Mouse (Mus musculus): ENCODE measurements around the gene M1ap. TPM values are rescaled to one million over a fixed set of nuclear protein-coding genes. Genes with fewer than 3 reads are reported as not detected.

M1ap gene
- polyA plus RNA-seq, 1 experiment from 2014 or later: 0.16 TPM

- H3K9ac ChIP-seq: no peak overlapping the region
- 70% methylated on average over 5 of the region's 5 CpGs for WGBS
- H3K27me3 ChIP-seq (ENCODE audit: control insufficient read depth, insufficient read depth, low read length): no peaks in the 10 kb centered on the region
- no peak overlapping the region for H3K27ac ChIP-seq
- no peak for DNase-seq (ENCODE audit: low spot score)
- no peaks in the 10 kb centered on the region for H3K36me3 ChIP-seq (replicated peaks; ENCODE audit: control insufficient read depth, insufficient read depth)
- H3K4me1 ChIP-seq (replicated peaks; ENCODE audit: control insufficient read depth, insufficient read depth, low read length): no peaks in the 10 kb centered on the region
- no peaks in the 10 kb centered on the region for H3K9me3 ChIP-seq (ENCODE audit: control insufficient read depth, low read length)
- ATAC-seq (ENCODE audit: low FRiP score): no peak
- H3K4me2 ChIP-seq (replicated peaks): no peak overlapping the region
- H3K4me3 ChIP-seq (replicated peaks; ENCODE audit: low read length): no peak overlapping the region
Observed at GRCm38 (mm10) chr6:83013444-83013843, 66.7 kb downstream of the M1ap start.

- Histone ChIP-seq H3K4me2 (replicated peaks) (no peak overlapping the region), H3K36me3 (replicated peaks; ENCODE audit: control insufficient read depth, insufficient read depth) (no peaks in the 10 kb centered on the region), H3K4me1 (replicated peaks; ENCODE audit: control insufficient read depth, insufficient read depth, low read length) (no peaks in the 10 kb centered on the region), H3K4me3 (replicated peaks; ENCODE audit: low read length) (no peak overlapping the region), H3K27ac (no peak overlapping the region), H3K9me3 (ENCODE audit: control insufficient read depth, low read length) (no peaks in the 10 kb centered on the region), H3K27me3 (ENCODE audit: control insufficient read depth, insufficient read depth, low read length) (no peaks in the 10 kb centered on the region), H3K9ac (no peak overlapping the region)
- 80% methylated on average over 12 of the region's 12 CpGs for WGBS
- DNase-seq (ENCODE audit: low spot score): no peak
- ATAC-seq (ENCODE audit: low FRiP score): no peak
Observed at GRCm38 (mm10) chr6:83014482-83015466, 68.1 kb downstream of the M1ap start.

- Histone ChIP-seq H3K4me1 (replicated peaks; ENCODE audit: control insufficient read depth, insufficient read depth, low read length) (no peaks in the 10 kb centered on the region), H3K4me3 (replicated peaks; ENCODE audit: low read length) (no peak overlapping the region), H3K27ac (no peak overlapping the region), H3K9me3 (ENCODE audit: control insufficient read depth, low read length) (no peaks in the 10 kb centered on the region), H3K9ac (no peak overlapping the region), H3K36me3 (replicated peaks; ENCODE audit: control insufficient read depth, insufficient read depth) (no peaks in the 10 kb centered on the region), H3K4me2 (replicated peaks) (no peak overlapping the region), H3K27me3 (ENCODE audit: control insufficient read depth, insufficient read depth, low read length) (no peaks in the 10 kb centered on the region)
- 90% methylated on average over 2 of the region's 2 CpGs for WGBS
- DNase-seq (ENCODE audit: low spot score): no peak
- ATAC-seq (ENCODE audit: low FRiP score): no peak
Observed at GRCm38 (mm10) chr6:83015749-83016148, 69.0 kb downstream of the M1ap start.

GRCm38 (mm10) chr6:83017190-83017589 is 70.5 kb downstream of the M1ap start:
- no peak for ATAC-seq (ENCODE audit: low FRiP score)
- H3K4me1 ChIP-seq (replicated peaks; ENCODE audit: control insufficient read depth, insufficient read depth, low read length): no peaks in the 10 kb centered on the region
- H3K27me3 ChIP-seq (ENCODE audit: control insufficient read depth, insufficient read depth, low read length): no peaks in the 10 kb centered on the region; the same call in 1 of the 2 replicates
- no peak overlapping the region for H3K4me2 ChIP-seq (replicated peaks)
- no peak overlapping the region for H3K27ac ChIP-seq
- no peaks in the 10 kb centered on the region for H3K9me3 ChIP-seq (ENCODE audit: control insufficient read depth, low read length)
- H3K9ac ChIP-seq: no peak overlapping the region
- no peaks in the 10 kb centered on the region for H3K36me3 ChIP-seq (replicated peaks; ENCODE audit: control insufficient read depth, insufficient read depth)
- no peak overlapping the region for H3K4me3 ChIP-seq (replicated peaks; ENCODE audit: low read length)
- 77% methylated on average over 3 of the region's 3 CpGs for WGBS
- no peak for DNase-seq (ENCODE audit: low spot score)

GRCm38 (mm10) chr6:83019044-83019443 is 72.3 kb downstream of the M1ap start:
- Histone ChIP-seq H3K27ac (no peak overlapping the region), H3K4me2 (replicated peaks) (no peak overlapping the region), H3K9ac (no peak overlapping the region), H3K36me3 (replicated peaks; ENCODE audit: control insufficient read depth, insufficient read depth) (no peaks in the 10 kb centered on the region), H3K9me3 (ENCODE audit: control insufficient read depth, low read length) (no peaks in the 10 kb centered on the region), H3K4me3 (replicated peaks; ENCODE audit: low read length) (no peak overlapping the region), H3K27me3 (ENCODE audit: control insufficient read depth, insufficient read depth, low read length) (no peaks in the 10 kb centered on the region; the same call in 1 of the 2 replicates), H3K4me1 (replicated peaks; ENCODE audit: control insufficient read depth, insufficient read depth, low read length) (no peaks in the 10 kb centered on the region)
- ATAC-seq (ENCODE audit: low FRiP score) (no peak), DNase-seq (ENCODE audit: low spot score) (no peak)
- 67% methylated on average over 3 of the region's 3 CpGs for WGBS

GRCm38 (mm10) chr6:83020121-83020520 is 73.4 kb downstream of the M1ap start:
- H3K27ac ChIP-seq: no peak overlapping the region
- no peaks in the 10 kb centered on the region for H3K4me1 ChIP-seq (replicated peaks; ENCODE audit: control insufficient read depth, insufficient read depth, low read length)
- no peak for DNase-seq (ENCODE audit: low spot score)
- WGBS: 89% methylated on average over 6 of the region's 6 CpGs
- H3K9me3 ChIP-seq (ENCODE audit: control insufficient read depth, low read length): no peaks in the 10 kb centered on the region
- no peak overlapping the region for H3K4me3 ChIP-seq (replicated peaks; ENCODE audit: low read length)
- H3K36me3 ChIP-seq (replicated peaks; ENCODE audit: control insufficient read depth, insufficient read depth): no peaks in the 10 kb centered on the region
- no peak overlapping the region for H3K9ac ChIP-seq
- H3K4me2 ChIP-seq (replicated peaks): no peak overlapping the region
- no peaks in the 10 kb centered on the region; the same call in 1 of the 2 replicates for H3K27me3 ChIP-seq (ENCODE audit: control insufficient read depth, insufficient read depth, low read length)
- no peak for ATAC-seq (ENCODE audit: low FRiP score)

- Histone ChIP-seq H3K36me3 (replicated peaks; ENCODE audit: control insufficient read depth, insufficient read depth) (no peaks in the 10 kb centered on the region), H3K9ac (no peak overlapping the region), H3K9me3 (ENCODE audit: control insufficient read depth, low read length) (no peaks in the 10 kb centered on the region), H3K4me1 (replicated peaks; ENCODE audit: control insufficient read depth, insufficient read depth, low read length) (no peaks in the 10 kb centered on the region), H3K27ac (no peak overlapping the region), H3K27me3 (ENCODE audit: control insufficient read depth, insufficient read depth, low read length) (no peaks in the 10 kb centered on the region; the same call in 1 of the 2 replicates), H3K4me2 (replicated peaks) (no peak overlapping the region), H3K4me3 (replicated peaks; ENCODE audit: low read length) (no peak overlapping the region)
- ATAC-seq (ENCODE audit: low FRiP score) (no peak), DNase-seq (ENCODE audit: low spot score) (no peak)
- 89% methylated on average over 4 of the region's 4 CpGs for WGBS
Observed at GRCm38 (mm10) chr6:83020836-83021593, 74.3 kb downstream of the M1ap start.

- Histone ChIP-seq H3K4me2 (replicated peaks) (no peak overlapping the region), H3K4me1 (replicated peaks; ENCODE audit: control insufficient read depth, insufficient read depth, low read length) (no peaks in the 10 kb centered on the region), H3K36me3 (replicated peaks; ENCODE audit: control insufficient read depth, insufficient read depth) (no peaks in the 10 kb centered on the region), H3K4me3 (replicated peaks; ENCODE audit: low read length) (no peak overlapping the region), H3K27ac (no peak overlapping the region), H3K27me3 (ENCODE audit: control insufficient read depth, insufficient read depth, low read length) (no peaks in the 10 kb centered on the region; the same call in 1 of the 2 replicates), H3K9ac (no peak overlapping the region), H3K9me3 (ENCODE audit: control insufficient read depth, low read length) (no peaks in the 10 kb centered on the region)
- DNase-seq (ENCODE audit: low spot score) (no peak), ATAC-seq (ENCODE audit: low FRiP score) (no peak)
- 90% methylated on average over 9 of the region's 9 CpGs for WGBS
Observed at GRCm38 (mm10) chr6:83023008-83023407, 76.3 kb downstream of the M1ap start.

GRCm38 (mm10) chr6:83023786-83024185 is 77.1 kb downstream of the M1ap start:
- Histone ChIP-seq H3K4me2 (replicated peaks) (no peak overlapping the region), H3K4me1 (replicated peaks; ENCODE audit: control insufficient read depth, insufficient read depth, low read length) (no peaks in the 10 kb centered on the region), H3K4me3 (replicated peaks; ENCODE audit: low read length) (no peak overlapping the region), H3K27ac (no peak overlapping the region), H3K9me3 (ENCODE audit: control insufficient read depth, low read length) (no peaks in the 10 kb centered on the region), H3K27me3 (ENCODE audit: control insufficient read depth, insufficient read depth, low read length) (no peaks in the 10 kb centered on the region; the same call in 1 of the 2 replicates), H3K36me3 (replicated peaks; ENCODE audit: control insufficient read depth, insufficient read depth) (no peaks in the 10 kb centered on the region), H3K9ac (no peak overlapping the region)
- ATAC-seq (ENCODE audit: low FRiP score) (no peak), DNase-seq (ENCODE audit: low spot score) (no peak)
- WGBS: 96% methylated on average over 2 of the region's 2 CpGs
